Mouse (Mus musculus): ENCODE measurements at regions not wholly inside any gene's neighbourhood (a gene's known extent, or its start where the extent isn't known, plus 50 kb on each side); places are given as distances from the start of the nearest gene placed in this dataset.

DNA sequence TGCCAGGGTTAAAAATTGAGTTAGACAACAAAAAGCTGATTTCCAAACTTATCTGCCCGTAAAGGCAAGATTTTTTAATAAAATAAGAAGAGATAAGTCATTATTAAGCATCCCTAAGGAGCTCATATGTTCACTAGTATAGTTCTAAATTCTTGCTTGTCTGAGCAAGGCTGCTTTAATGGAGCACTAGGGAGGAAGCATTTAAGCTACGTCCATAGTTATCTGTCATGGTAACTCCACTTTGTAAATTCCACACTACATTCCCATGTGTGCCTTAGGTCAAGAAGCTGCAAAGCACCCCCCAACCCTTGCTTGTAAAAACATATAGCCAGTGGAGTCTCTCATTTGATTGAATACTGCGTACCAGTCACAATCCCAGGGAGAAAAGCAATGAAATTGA lies 145.0 kb upstream of the Zfp804b start:
- Histone ChIP-seq H3K4me2 (ENCODE audit: insufficient read depth, low read depth, poor library complexity, severe bottlenecking) (no peak overlapping the region), H3K9me3 (replicated peaks; ENCODE audit: low read length) (no peaks in the 10 kb centered on the region), H3K4me1 (ENCODE audit: control insufficient read depth in 1 of 2, insufficient read depth in 2 of 2) (no peaks in the 10 kb centered on the region), H3K36me3 (replicated peaks in 1 of 2; ENCODE audit: control insufficient read depth in 1 of 2, insufficient read depth in 1 of 2, low read length in 1 of 2) (no peaks in the 10 kb centered on the region), H3K79me2 (replicated peaks; ENCODE audit: control insufficient read depth, extremely low read depth, insufficient read depth, poor library complexity, severe bottlenecking) (no peaks in the 10 kb centered on the region), H3K9ac (ENCODE audit: insufficient read depth, low read depth) (no peak overlapping the region), H3K27ac (ENCODE audit: insufficient read depth, low read depth) (no peak overlapping the region), H3K27me3 (replicated peaks) (no peaks in the 10 kb centered on the region), H3K4me3 (replicated peaks in 1 of 3; ENCODE audit: low read depth in 2 of 3, low read length in 2 of 3, poor library complexity in 1 of 3) (no peak overlapping the region)
- in situ Hi-C loops (cut with MboI; ENCODE audit: low pct_ligation_motif_present, low pct_unique_long_range_greater_than_20kb, low sequenced_read_pairs), result no loop called here
- DNase-seq (ENCODE audit: extremely low read depth), result no peak
- TF ChIP-seq CTCF (conservative IDR thresholded peaks at IDR 0.05 in 1 of 2, IDR thresholded peaks at IDR 0.05 in 1 of 2; ENCODE audit: low read depth in 2 of 2, low read length in 2 of 2) (no peak), ZNF384 (IDR thresholded peaks at IDR 0.05; ENCODE audit: low read depth, low read length) (no peak), ZMIZ1 (IDR thresholded peaks at IDR 0.05; ENCODE audit: low read depth, low read length) (no peak), MEF2A (IDR thresholded peaks at IDR 0.05; ENCODE audit: borderline replicate concordance, low read depth, low read length) (no peak), MXI1 (IDR thresholded peaks at IDR 0.05; ENCODE audit: low read depth, low read length) (no peak), PAX5 (IDR thresholded peaks at IDR 0.05; ENCODE audit: low read length) (no peak), KAT2A (IDR thresholded peaks at IDR 0.05; ENCODE audit: insufficient replicate concordance, low read length) (no peak), POLR2A (IDR thresholded peaks at IDR 0.05; ENCODE audit: low read depth, low read length) (no peak)
- dilution Hi-C loops (cut with MboI; ENCODE audit: extremely low pct_ligation_motif_present, extremely low pct_unique_long_range_greater_than_20kb, low sequenced_read_pairs), result no loop called here

DNA sequence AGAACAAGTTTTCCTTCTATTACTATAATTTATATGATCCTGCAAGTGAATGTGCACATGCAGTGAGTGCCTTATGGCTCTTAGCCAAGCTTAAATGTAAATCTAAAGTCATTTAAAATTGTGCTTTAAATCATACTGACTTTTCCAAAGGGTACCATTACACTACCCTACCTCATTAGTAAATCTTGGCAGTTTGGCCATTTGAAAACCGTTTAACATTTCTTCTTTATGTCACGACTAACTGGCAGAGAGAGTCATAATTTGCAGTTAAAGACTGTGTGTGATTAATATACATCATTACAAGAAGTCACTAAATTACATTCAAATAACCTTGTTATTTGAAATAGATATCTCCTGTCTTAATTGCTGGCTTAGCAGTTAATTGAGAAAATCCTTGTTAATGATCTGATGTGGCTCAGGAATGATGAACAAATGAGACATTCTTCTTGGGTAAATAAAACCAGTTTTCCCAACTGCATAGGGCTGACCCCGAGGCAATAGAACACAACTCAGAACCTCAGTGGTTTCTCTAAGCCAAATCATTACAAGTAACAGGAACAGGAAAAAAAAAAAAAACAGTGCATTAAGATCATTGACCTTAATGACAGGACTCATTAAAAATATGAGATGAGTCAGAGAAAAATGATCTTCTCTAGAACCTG lies 173.1 kb upstream of the Zfp804b start:
- DNase-seq (ENCODE audit: extremely low read depth), result no peak
- Histone ChIP-seq H3K4me3 (replicated peaks in 1 of 3; ENCODE audit: low read depth in 2 of 3, low read length in 2 of 3, poor library complexity in 1 of 3) (no peak overlapping the region), H3K4me2 (ENCODE audit: insufficient read depth, low read depth, poor library complexity, severe bottlenecking) (no peak overlapping the region), H3K36me3 (replicated peaks in 1 of 2; ENCODE audit: control insufficient read depth in 1 of 2, insufficient read depth in 1 of 2, low read length in 1 of 2) (no peaks in the 10 kb centered on the region), H3K27ac (ENCODE audit: insufficient read depth, low read depth) (no peak overlapping the region), H3K9ac (ENCODE audit: insufficient read depth, low read depth) (no peak overlapping the region), H3K9me3 (replicated peaks; ENCODE audit: low read length) (no peaks in the 10 kb centered on the region), H3K27me3 (replicated peaks) (no peaks in the 10 kb centered on the region), H3K4me1 (ENCODE audit: control insufficient read depth in 1 of 2, insufficient read depth in 2 of 2) (no peaks in the 10 kb centered on the region), H3K79me2 (replicated peaks; ENCODE audit: control insufficient read depth, extremely low read depth, insufficient read depth, poor library complexity, severe bottlenecking) (no peaks in the 10 kb centered on the region)
- dilution Hi-C loops (cut with MboI; ENCODE audit: extremely low pct_ligation_motif_present, extremely low pct_unique_long_range_greater_than_20kb, low sequenced_read_pairs), result no loop called here
- TF ChIP-seq HCFC1 (IDR thresholded peaks at IDR 0.05; ENCODE audit: low read depth, low read length) (no peak), ZC3H11A (IDR thresholded peaks at IDR 0.05; ENCODE audit: low read depth, low read length) (no peak), ZMIZ1 (IDR thresholded peaks at IDR 0.05; ENCODE audit: low read depth, low read length) (no peak), MAFK (IDR thresholded peaks at IDR 0.05; ENCODE audit: insufficient replicate concordance, low read length) (no peak), UBTF (IDR thresholded peaks at IDR 0.05; ENCODE audit: low read depth, low read length) (no peak), POLR2AphosphoS2 (IDR thresholded peaks at IDR 0.05; ENCODE audit: low read depth, low read length) (no peak), RAD21 (IDR thresholded peaks at IDR 0.05; ENCODE audit: low read depth, low read length) (no peak)
- in situ Hi-C loops (cut with MboI; ENCODE audit: low pct_ligation_motif_present, low pct_unique_long_range_greater_than_20kb, low sequenced_read_pairs), result no loop called here

DNA sequence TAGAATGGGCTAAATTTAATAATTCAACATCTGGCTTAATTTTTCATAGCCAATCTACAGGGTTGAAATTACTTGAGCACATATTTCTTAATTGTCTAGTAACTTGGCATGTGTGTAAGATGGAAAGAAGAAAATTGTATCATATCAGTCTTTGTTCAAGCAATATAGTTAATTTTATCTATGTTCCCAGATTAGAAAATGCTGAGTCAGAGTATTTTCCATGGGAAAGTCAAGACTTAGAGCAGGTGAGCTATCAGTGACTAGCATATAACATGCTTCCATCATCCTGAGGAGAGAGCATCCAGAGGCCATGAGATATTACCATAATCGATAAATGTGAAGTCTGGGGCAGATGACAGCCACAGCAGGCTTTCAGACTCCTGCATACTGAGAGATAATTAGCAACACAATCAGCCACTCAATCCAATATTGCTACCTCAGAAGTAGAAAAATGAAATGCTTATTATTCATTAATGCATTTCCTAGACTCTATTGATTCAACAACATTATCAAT lies 188.2 kb upstream of the Zfp804b start:
- Histone ChIP-seq H3K9me3 (replicated peaks; ENCODE audit: low read length) (no peaks in the 10 kb centered on the region), H3K4me2 (ENCODE audit: insufficient read depth, low read depth, poor library complexity, severe bottlenecking) (no peak overlapping the region), H3K4me3 (replicated peaks in 1 of 3; ENCODE audit: low read depth in 2 of 3, low read length in 2 of 3, poor library complexity in 1 of 3) (no peak overlapping the region), H3K36me3 (replicated peaks in 1 of 2; ENCODE audit: control insufficient read depth in 1 of 2, insufficient read depth in 1 of 2, low read length in 1 of 2) (no peaks in the 10 kb centered on the region), H3K27me3 (replicated peaks) (no peaks in the 10 kb centered on the region), H3K27ac (ENCODE audit: insufficient read depth, low read depth) (no peak overlapping the region), H3K9ac (ENCODE audit: insufficient read depth, low read depth) (no peak overlapping the region), H3K79me2 (replicated peaks; ENCODE audit: control insufficient read depth, extremely low read depth, insufficient read depth, poor library complexity, severe bottlenecking) (no peaks in the 10 kb centered on the region), H3K4me1 (ENCODE audit: control insufficient read depth in 1 of 2, insufficient read depth in 2 of 2) (no peaks in the 10 kb centered on the region)
- no peak for TF ChIP-seq ETS1 (conservative IDR thresholded peaks at IDR 0.05; ENCODE audit: low read depth, low read length)
- no peak for TF ChIP-seq MAZ (IDR thresholded peaks at IDR 0.05; ENCODE audit: low read depth, low read length)
- peak; percentile 71 for TF ChIP-seq MAFK (IDR thresholded peaks at IDR 0.05; ENCODE audit: insufficient replicate concordance, low read length)
- no peak for TF ChIP-seq JUN (IDR thresholded peaks at IDR 0.05; ENCODE audit: insufficient read depth, low read depth, low read length)
- dilution Hi-C loops (cut with MboI; ENCODE audit: extremely low pct_ligation_motif_present, extremely low pct_unique_long_range_greater_than_20kb, low sequenced_read_pairs), result no loop called here
- DNase-seq (ENCODE audit: extremely low read depth), result no peak
- in situ Hi-C loops (cut with MboI; ENCODE audit: low pct_ligation_motif_present, low pct_unique_long_range_greater_than_20kb, low sequenced_read_pairs), result no loop called here
